Mouse (Mus musculus) megakaryocyte, embryonic 14.5 days (primary cell): Measurements from ENCODE around the gene Ttc27.

Source experiments
- FLI1 ChIP-seq: IDR thresholded peaks from 2 replicates; pipeline ENCODE4 v1.6.1; 2012; ENCODE audit warnings: low read length, inconsistent platforms, mixed read lengths
- GATA1 ChIP-seq: IDR thresholded peaks from 3 replicates; pipeline ENCODE4 v1.6.1; 2012; ENCODE audit warnings: mixed read lengths, low read length, inconsistent platforms, borderline replicate concordance

GRCm38 (mm10) chr17:74785586-74785985 is 68.1 kb downstream of the Ttc27 start:
- TF ChIP-seq GATA1 (no peak), FLI1 (no peak)
